Mouse (Mus musculus) megakaryocyte, embryonic 14.5 days (primary cell): ENCODE measurements at regions not wholly inside any gene's neighbourhood (a gene's known extent, or its start where the extent isn't known, plus 50 kb on each side); places are given as distances from the start of the nearest gene placed in this dataset.

Experiments
- FLI1 ChIP-seq: IDR thresholded peaks from 2 replicates; pipeline ENCODE4 v1.6.1; 2012; ENCODE audit warnings: low read length, inconsistent platforms, mixed read lengths
- GATA1 ChIP-seq: IDR thresholded peaks from 3 replicates; pipeline ENCODE4 v1.6.1; 2012; ENCODE audit warnings: mixed read lengths, low read length, inconsistent platforms, borderline replicate concordance

DNA sequence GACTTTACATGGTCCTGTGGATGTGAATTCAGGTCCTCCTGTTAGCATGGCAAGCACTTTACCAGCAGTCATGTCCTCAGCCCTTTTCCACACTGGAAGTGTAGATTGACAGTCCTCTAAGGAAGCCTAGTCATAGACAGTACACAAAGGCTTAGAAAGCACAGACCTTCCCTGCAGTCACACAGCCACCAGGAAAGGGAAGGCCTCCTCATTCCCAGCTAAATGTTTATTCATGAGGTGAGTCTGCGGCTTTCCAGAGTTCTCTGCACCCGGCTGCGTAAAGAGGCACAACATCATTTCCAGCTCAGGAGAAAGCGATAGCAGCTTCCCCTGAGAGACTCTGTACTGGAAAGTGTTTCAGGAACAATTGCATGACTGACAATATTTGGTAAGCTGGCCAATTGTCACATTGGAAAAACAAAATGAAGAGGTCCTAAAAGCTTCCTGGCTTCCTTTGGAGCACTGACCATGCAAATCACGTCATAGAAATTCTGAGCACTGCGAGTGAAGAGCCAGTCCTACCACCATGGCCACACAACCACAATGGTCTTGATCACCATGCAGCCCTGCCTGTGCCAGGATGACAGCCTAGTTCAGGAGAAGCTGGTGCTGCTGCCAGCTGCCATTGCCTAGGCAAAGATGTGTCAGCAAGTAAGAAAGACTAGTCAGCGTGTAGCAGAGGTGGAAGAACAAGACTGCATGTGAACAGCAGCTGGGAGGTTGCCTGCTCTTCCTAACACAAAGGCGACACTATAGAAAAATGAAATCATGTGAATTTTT is 252.2 kb upstream of the Tbl1xr1 start:
- TF ChIP-seq GATA1, result no peak
- no peak for TF ChIP-seq FLI1
